Mouse (Mus musculus): Measurements from ENCODE around the gene Dram2. TPM values are rescaled to one million over a fixed set of nuclear protein-coding genes. Genes with fewer than 3 reads are reported as not detected.

Gene Dram2
- polyA plus RNA-seq, 1 experiment from 2014 or later = 131 TPM

GRCm38 (mm10) chr3:106618103-106618502 is 70.5 kb downstream of the Dram2 start:
- Histone ChIP-seq H3K27me3 (replicated peaks; ENCODE audit: control insufficient read depth, insufficient read depth, low read length) (no peaks in the 10 kb centered on the region), H3K4me3 (ENCODE audit: low read depth, low read length) (no peak overlapping the region), H3K27ac (ENCODE audit: low read depth, low read length) (no peak overlapping the region), H3K4me1 (replicated peaks; ENCODE audit: control insufficient read depth, insufficient read depth, low read length) (no peaks in the 10 kb centered on the region), H3K9ac (ENCODE audit: low read depth, low read length) (no peak overlapping the region), H3K9me3 (ENCODE audit: control insufficient read depth) (no peaks in the 10 kb centered on the region), H3K36me3 (ENCODE audit: control insufficient read depth, insufficient read depth) (no peaks in the 10 kb centered on the region), H3K4me2 (replicated peaks; ENCODE audit: low read depth) (no peak overlapping the region)
- 76% methylated on average over 1 of the region's 1 CpGs for WGBS
- no peak for TF ChIP-seq CTCF (IDR thresholded peaks at IDR 0.05; ENCODE audit: low read depth)
- ATAC-seq = no peak

Other genes starting within 250 kb of the Dram2 start
- 1.4 and 1.5 TPM in 2 replicates for gene Chil6, start 141.6 kb upstream of the Dram2 start, polyA plus RNA-seq (2015; fragmentation: Nextera tagmentation; extraction: Ambion mirVana)
- 24.0 and 25.4 TPM in 2 replicates for gene Dennd2d, start 65.4 kb upstream of the Dram2 start, polyA plus RNA-seq (2015; fragmentation: Nextera tagmentation; extraction: Ambion mirVana)
- 67.9 and 71.3 TPM in 2 replicates for gene Cept1, start within 50 bp of the Dram2 start, polyA plus RNA-seq (2015; fragmentation: Nextera tagmentation; extraction: Ambion mirVana)
- 12.1 and 13.8 TPM in 2 replicates for gene Lrif1, start 137.2 kb downstream of the Dram2 start, polyA plus RNA-seq (2015; fragmentation: Nextera tagmentation; extraction: Ambion mirVana)
- 7.5 and 8.0 TPM in 2 replicates for gene Cd53, start 242.4 kb downstream of the Dram2 start, polyA plus RNA-seq (2015; fragmentation: Nextera tagmentation; extraction: Ambion mirVana)